Mouse (Mus musculus): ENCODE data around the gene Ddc. TPM values are rescaled to one million over a fixed set of nuclear protein-coding genes. Genes with fewer than 3 reads are reported as not detected.

Ddc gene
- polyA plus RNA-seq, 1 experiment, result 0.48 TPM

DNA sequence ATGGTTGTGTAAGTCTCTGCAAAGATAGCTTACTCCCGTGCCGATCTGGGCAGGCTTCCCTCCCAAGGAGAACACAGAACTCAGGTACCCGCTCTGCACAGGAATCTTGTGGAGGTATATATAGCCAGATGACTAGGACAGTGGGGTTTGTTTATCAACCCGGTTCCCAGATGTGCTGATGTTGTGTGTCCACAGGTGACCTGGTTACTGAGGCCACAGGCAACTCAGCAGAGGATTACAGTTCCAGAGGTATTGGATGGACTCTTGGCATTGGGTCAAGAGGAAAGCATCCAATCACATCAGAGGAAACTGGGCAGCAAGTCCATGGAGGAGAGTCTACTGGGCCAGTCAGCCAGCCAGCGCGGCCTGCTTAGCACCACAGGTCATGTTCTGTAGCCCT is 79.1 kb downstream of the Ddc start:
- Histone ChIP-seq H3K27me3 (ENCODE audit: control insufficient read depth, insufficient read depth, insufficient read length) (no peaks in the 10 kb centered on the region), H3K4me3 (ENCODE audit: insufficient read depth, poor library complexity, severe bottlenecking) (no peak overlapping the region), H3ac (ENCODE audit: control insufficient read depth, insufficient read length, low read depth) (no peak overlapping the region), H3K79me3 (ENCODE audit: low read depth) (no peaks in the 10 kb centered on the region), H3K36me3 (ENCODE audit: control insufficient read depth, insufficient read depth) (no peaks in the 10 kb centered on the region), H3K79me2 (ENCODE audit: control insufficient read depth, insufficient read depth) (no peaks in the 10 kb centered on the region)
- TF ChIP-seq CEBPB (IDR thresholded peaks at IDR 0.05; ENCODE audit: low read depth), result no peak
- no peak for TF ChIP-seq FOSL1 (IDR thresholded peaks at IDR 0.05; ENCODE audit: insufficient read depth, low read length, poor library complexity, severe bottlenecking)
- TF ChIP-seq USF1 (IDR thresholded peaks at IDR 0.05; ENCODE audit: low read depth), result no peak
- TF ChIP-seq MYOG (IDR thresholded peaks at IDR 0.05; ENCODE audit: control insufficient read depth, extremely low read depth, insufficient read length), result no peak
- TF ChIP-seq MAX (IDR thresholded peaks at IDR 0.05), result no peak
- no peak for TF ChIP-seq CTCF (IDR thresholded peaks at IDR 0.05; ENCODE audit: control insufficient read depth, insufficient read depth, insufficient read length)

DNA sequence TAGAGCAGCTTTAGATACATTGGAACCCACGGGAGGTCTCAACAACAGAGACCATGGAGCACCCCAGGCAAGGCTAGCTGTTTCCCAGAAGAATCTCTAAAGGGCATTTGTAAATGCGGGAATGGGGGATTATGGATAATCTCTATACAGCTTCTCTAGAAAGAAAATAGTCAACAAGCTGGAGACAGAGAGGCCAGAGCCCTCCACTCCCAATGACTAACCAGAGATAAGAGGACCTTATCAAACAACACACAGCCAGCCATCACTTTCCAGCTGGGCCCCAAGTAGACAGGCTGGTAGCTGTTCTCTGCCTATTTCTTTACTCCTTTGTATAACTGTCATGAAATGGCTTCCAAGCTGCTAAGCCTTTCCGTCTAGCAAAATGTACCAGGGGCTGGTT is 82.2 kb downstream of the Ddc start:
- no peak overlapping the region for H3ac ChIP-seq (ENCODE audit: control insufficient read depth, insufficient read length, low read depth)
- H3K36me3 ChIP-seq (ENCODE audit: control insufficient read depth, insufficient read depth), result no peaks in the 10 kb centered on the region
- H3K79me2 ChIP-seq (ENCODE audit: control insufficient read depth, insufficient read depth), result no peaks in the 10 kb centered on the region
- H3K79me3 ChIP-seq (ENCODE audit: low read depth), result no peaks in the 10 kb centered on the region
- no peak overlapping the region for H3K4me3 ChIP-seq (ENCODE audit: insufficient read depth, poor library complexity, severe bottlenecking)
- TF ChIP-seq MAX (IDR thresholded peaks at IDR 0.05), result no peak
- TF ChIP-seq CTCF (IDR thresholded peaks at IDR 0.05; ENCODE audit: control insufficient read depth, insufficient read depth, insufficient read length), result no peak
- no peak for TF ChIP-seq CEBPB (IDR thresholded peaks at IDR 0.05; ENCODE audit: low read depth)
- TF ChIP-seq FOSL1 (IDR thresholded peaks at IDR 0.05; ENCODE audit: insufficient read depth, low read length, poor library complexity, severe bottlenecking), result no peak
- no peak for TF ChIP-seq MYOG (IDR thresholded peaks at IDR 0.05; ENCODE audit: control insufficient read depth, extremely low read depth, insufficient read length)
- no peak for TF ChIP-seq MYOD1 (IDR thresholded peaks at IDR 0.05; ENCODE audit: control insufficient read depth, insufficient read length, low read depth)
- no peak for TF ChIP-seq USF1 (IDR thresholded peaks at IDR 0.05; ENCODE audit: low read depth)
- no peaks in the 10 kb centered on the region for H3K27me3 ChIP-seq (ENCODE audit: control insufficient read depth, insufficient read depth, insufficient read length)

DNA sequence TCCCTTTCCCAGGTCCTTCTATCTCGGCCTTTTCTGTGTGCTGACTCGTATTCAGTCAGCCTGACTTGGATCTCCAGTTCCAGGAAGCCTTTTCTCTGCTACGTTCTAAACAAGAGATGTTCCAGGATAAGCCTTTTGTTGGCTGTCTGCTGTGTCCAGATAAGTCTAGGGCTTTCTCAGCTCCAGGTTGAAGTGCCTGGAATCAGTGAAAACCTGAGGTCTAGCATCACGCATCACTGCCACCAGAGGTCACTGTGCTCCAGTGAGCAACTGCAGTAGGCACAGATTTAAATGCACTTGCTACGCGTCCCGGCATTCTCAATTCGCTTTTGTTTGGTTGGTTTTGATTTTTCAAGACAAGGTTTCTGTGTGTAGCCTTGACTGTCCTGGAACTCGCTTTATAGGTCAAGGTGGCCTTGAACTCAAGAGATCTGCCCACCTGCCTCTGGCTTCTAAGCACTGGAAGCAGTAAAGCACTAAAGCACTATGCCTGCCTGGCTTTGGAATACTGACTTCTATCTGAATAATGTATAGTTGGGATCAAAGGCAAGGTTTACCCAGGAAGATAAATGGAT is 86.0 kb downstream of the Ddc start:
- no peaks in the 10 kb centered on the region for H3K36me3 ChIP-seq (ENCODE audit: control insufficient read depth, insufficient read depth)
- H3K79me2 ChIP-seq (ENCODE audit: control insufficient read depth, insufficient read depth), result peaks cover 16% of the 10 kb centered on the region
- TF ChIP-seq CTCF (IDR thresholded peaks at IDR 0.05; ENCODE audit: control insufficient read depth, insufficient read depth, insufficient read length) (peak; percentile 85), FOSL1 (IDR thresholded peaks at IDR 0.05; ENCODE audit: insufficient read depth, low read length, poor library complexity, severe bottlenecking) (no peak), MYOG (IDR thresholded peaks at IDR 0.05; ENCODE audit: control insufficient read depth, extremely low read depth, insufficient read length) (no peak), CEBPB (IDR thresholded peaks at IDR 0.05; ENCODE audit: low read depth) (no peak), USF1 (IDR thresholded peaks at IDR 0.05; ENCODE audit: low read depth) (no peak), MAX (IDR thresholded peaks at IDR 0.05) (no peak), MYOD1 (IDR thresholded peaks at IDR 0.05; ENCODE audit: control insufficient read depth, insufficient read length, low read depth) (no peak)
- H3K4me3 ChIP-seq (ENCODE audit: insufficient read depth, poor library complexity, severe bottlenecking), result no peak overlapping the region
- peaks cover 11% of the 10 kb centered on the region for H3K79me3 ChIP-seq (ENCODE audit: low read depth)
- no peak overlapping the region for H3ac ChIP-seq (ENCODE audit: control insufficient read depth, insufficient read length, low read depth)
- no peaks in the 10 kb centered on the region for H3K27me3 ChIP-seq (ENCODE audit: control insufficient read depth, insufficient read depth, insufficient read length)

DNA sequence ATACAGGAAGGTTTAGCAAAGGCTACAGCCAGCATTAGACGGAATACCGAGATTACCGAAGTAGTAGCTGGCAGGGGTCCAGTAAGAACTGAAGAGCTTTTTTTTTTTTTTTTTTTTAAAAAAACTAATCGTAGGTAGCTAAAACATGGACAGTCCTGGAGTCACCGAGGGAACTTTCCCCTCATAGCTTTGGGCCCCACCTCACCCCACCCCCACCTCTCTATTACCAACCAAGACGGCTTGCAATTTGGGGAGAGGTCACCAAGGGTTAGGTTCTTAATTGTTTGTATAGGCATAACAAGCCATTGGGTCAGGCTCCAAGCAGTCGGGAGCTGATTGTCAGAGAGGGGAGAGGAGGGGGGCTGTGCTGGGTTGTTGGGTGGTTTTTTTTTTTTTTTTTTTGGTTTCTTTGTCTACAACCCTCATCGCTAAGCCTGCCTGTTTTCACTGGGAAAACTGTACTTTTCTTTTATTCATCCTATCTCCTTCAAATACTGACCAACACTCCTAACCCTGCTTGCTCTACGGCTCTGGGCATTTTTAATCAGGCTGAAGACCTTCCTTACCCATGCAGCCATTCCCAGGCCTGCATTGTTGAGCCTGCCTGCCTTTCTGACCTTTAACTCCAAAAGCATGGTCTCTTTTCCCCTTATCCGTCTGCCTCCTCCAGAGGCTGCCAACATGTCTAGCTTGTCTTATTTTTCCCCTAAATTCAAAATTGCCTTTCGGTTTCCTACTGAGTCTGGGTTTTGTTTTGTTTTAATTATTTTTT is 88.4 kb downstream of the Ddc start:
- H3K79me2 ChIP-seq (ENCODE audit: control insufficient read depth, insufficient read depth), result peaks cover 39% of the 10 kb centered on the region
- TF ChIP-seq FOSL1 (IDR thresholded peaks at IDR 0.05; ENCODE audit: insufficient read depth, low read length, poor library complexity, severe bottlenecking), result no peak
- TF ChIP-seq USF1 (IDR thresholded peaks at IDR 0.05; ENCODE audit: low read depth), result no peak
- TF ChIP-seq CTCF (IDR thresholded peaks at IDR 0.05; ENCODE audit: control insufficient read depth, insufficient read depth, insufficient read length), result no peak
- TF ChIP-seq MAX (IDR thresholded peaks at IDR 0.05), result no peak
- TF ChIP-seq CEBPB (IDR thresholded peaks at IDR 0.05; ENCODE audit: low read depth), result no peak
- no peak for TF ChIP-seq MYOG (IDR thresholded peaks at IDR 0.05; ENCODE audit: control insufficient read depth, extremely low read depth, insufficient read length)
- no peak for TF ChIP-seq MYOD1 (IDR thresholded peaks at IDR 0.05; ENCODE audit: control insufficient read depth, insufficient read length, low read depth)
- peak overlapping the region; percentile 92 for H3ac ChIP-seq (ENCODE audit: control insufficient read depth, insufficient read length, low read depth)
- H3K79me3 ChIP-seq (ENCODE audit: low read depth), result peaks cover 27% of the 10 kb centered on the region
- H3K4me3 ChIP-seq (ENCODE audit: insufficient read depth, poor library complexity, severe bottlenecking), result peak overlapping the region; percentile 59
- peaks cover 23% of the 10 kb centered on the region for H3K36me3 ChIP-seq (ENCODE audit: control insufficient read depth, insufficient read depth)
- H3K27me3 ChIP-seq (ENCODE audit: control insufficient read depth, insufficient read depth, insufficient read length), result no peaks in the 10 kb centered on the region

- Histone ChIP-seq H3K79me2 (ENCODE audit: control insufficient read depth, insufficient read depth) (peaks cover 46% of the 10 kb centered on the region), H3K4me3 (ENCODE audit: insufficient read depth, poor library complexity, severe bottlenecking) (peak within 1 kb of the TSS; percentile 59), H3K36me3 (ENCODE audit: control insufficient read depth, insufficient read depth) (peaks cover 30% of the 10 kb centered on the region), H3K79me3 (ENCODE audit: low read depth) (peaks cover 29% of the 10 kb centered on the region), H3K27me3 (ENCODE audit: control insufficient read depth, insufficient read depth, insufficient read length) (no peaks in the 10 kb centered on the region), H3ac (ENCODE audit: control insufficient read depth, insufficient read length, low read depth) (peak within 1 kb of the TSS; percentile 98)
- TF ChIP-seq CTCF (IDR thresholded peaks at IDR 0.05; ENCODE audit: control insufficient read depth, insufficient read depth, insufficient read length) (peak; percentile 1), MYOD1 (IDR thresholded peaks at IDR 0.05; ENCODE audit: control insufficient read depth, insufficient read length, low read depth) (peak; percentile 25), MAX (IDR thresholded peaks at IDR 0.05) (peak; percentile 70), FOSL1 (IDR thresholded peaks at IDR 0.05; ENCODE audit: insufficient read depth, low read length, poor library complexity, severe bottlenecking) (no peak), CEBPB (IDR thresholded peaks at IDR 0.05; ENCODE audit: low read depth) (no peak)
Observed at GRCm38 (mm10) chr11:11808820-11809403, 89.0 kb downstream of the Ddc start, which contains the start of gene Fignl1. TSS of gene Fignl1 (minus strand) at chr11:11808962.
